Mouse (Mus musculus): ENCODE measurements around the gene Rnasel.

DNA sequence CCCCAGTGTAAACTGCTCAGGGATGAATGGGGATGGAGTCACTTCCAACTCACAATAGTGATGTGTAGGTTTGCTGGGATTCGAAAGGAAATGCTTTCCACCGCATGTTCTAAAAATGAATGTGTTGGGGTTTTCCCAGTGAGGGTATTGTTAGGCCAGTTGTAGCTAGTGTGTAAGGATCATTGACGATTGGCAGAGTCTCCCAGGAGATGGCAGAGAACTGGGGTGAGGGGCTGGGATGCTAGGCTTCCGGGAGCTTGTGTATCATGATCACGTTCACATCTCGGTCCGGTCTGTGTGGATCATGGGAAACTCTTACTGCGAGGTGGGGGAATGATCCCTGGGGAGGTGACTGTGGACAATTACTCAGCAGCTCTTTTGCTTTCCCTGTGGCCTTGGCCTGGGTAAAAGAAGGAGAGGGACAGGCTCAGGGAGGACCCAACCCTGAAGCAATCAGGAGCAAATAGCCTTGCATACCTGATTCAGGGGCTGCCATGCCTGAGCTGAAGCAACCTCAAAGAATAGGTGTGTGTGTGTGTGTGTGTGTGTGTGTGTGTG is 46.3 kb upstream of the Rnasel start:
- TF ChIP-seq GATA1 (IDR thresholded peaks at IDR 0.05; ENCODE audit: low read length), result no peak
- no peak for TF ChIP-seq TAL1 (IDR thresholded peaks at IDR 0.05; ENCODE audit: low read length)
